Mouse (Mus musculus): Measurements from ENCODE around the gene Gm10803.

Gm10803 gene

GRCm38 (mm10) chr2:93592164-93592790 is 31.9 kb downstream of the Gm10803 start:
- in situ Hi-C loops (cut with MboI) = no loop called here

DNA sequence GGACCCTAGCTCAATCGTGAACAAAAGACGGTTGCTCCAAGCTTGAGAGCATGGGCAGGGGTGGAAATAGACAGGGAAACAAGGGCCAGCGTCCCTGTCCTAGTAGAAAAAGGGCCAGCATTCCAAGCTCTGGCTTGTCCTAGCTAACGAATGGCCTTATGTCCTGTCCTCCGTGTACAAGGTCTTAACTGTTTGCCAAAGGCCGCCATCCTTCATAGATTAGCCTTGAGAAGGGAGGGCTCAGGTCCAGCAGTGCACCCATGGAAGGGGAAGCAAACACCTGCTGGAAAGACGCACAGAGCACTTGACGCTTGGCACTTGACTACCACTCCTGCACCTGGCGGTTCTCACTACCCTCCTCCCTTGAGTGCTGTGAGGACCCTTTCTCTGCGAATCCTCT is 32.8 kb downstream of the Gm10803 start:
- in situ Hi-C loops (cut with MboI) = no loop called here

GRCm38 (mm10) chr2:93597145-93597544 is 36.8 kb downstream of the Gm10803 start:
- in situ Hi-C loops (cut with MboI) = no loop called here

DNA sequence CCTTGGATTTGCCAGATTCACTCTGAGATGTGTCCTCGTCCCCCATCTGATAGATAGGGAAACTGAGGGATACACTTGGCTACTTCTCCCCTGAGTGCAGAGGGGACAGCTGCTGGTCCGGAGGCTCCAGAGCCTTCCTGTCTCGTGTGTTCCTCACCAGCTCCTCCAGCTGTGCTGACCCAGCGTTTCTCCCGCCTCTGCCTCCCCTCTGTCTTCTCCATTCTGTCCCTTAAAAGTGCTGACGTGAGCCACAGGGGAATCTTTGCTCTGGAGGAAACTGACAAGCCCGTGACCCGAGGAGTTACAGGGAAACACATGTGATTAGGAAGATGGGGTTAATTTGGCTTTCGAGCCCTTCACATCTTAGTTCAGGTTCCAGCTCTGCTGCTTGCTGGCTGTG is 39.4 kb downstream of the Gm10803 start:
- in situ Hi-C loops (cut with MboI) = no loop called here

GRCm38 (mm10) chr2:93604601-93605285 is 44.4 kb downstream of the Gm10803 start:
- in situ Hi-C loops (cut with MboI) = no loop called here

DNA sequence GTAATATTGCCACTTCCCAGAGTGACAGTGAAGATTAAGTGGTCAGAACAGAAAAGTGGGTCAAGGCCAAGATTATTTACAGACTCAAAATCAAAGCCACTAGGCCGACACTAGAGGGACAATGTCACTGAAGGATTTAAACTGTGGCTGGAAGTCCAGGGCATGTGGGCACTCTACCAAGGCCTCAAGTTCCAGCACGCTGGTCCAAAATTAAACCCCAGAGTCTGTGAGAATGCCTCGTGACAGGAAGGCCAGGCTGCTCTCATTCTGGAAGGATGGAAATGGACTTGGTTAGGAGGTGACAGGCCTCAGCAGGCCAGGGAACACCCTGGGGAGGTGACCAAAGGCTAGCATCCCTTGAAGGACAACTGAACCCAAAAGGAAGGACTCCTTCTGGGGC is 48.4 kb downstream of the Gm10803 start:
- in situ Hi-C loops (cut with MboI) = no loop called here

DNA sequence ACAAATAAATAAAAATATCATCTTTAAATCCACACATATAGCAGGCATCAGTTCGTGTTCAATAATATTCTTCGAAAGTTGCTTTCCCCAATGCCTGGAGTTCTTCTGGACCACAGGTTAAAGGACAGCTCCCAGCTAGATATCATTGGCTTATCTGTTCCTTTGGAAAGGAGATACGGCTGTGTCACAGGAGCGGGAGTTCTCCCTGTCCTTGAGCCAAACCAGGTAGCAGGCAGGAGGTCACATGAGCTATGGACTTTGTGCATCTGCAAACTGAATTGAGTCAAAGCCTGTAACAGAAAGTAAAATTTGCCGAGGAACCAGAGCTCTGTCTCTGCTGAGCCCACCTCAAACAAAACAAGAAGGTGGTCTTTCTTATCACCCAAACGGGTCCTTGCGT is 52.7 kb downstream of the Gm10803 start:
- in situ Hi-C loops (cut with MboI) = no loop called here
